Mouse (Mus musculus) A20 (cell line): ENCODE results near the gene Iqcm.
"Not testable (repeated sequence)": the region's sequence is repeated elsewhere in the genome, so short reads cannot be mapped to it uniquely, and the experiment has no call there.

Source experiments
- DNase-seq: peaks from one replicate; pipeline ENCODE4 v3.0.0-alpha.2; 2011; ENCODE audit warnings: low read depth, low spot score

Iqcm gene

GRCm38 (mm10) chr8:75448394-75448793, at the start of gene Iqcm:
Gene Iqcm, plus strand, starts transcription at chr8:75448694.
- DNase-seq = no peak

- no peak for DNase-seq
These were observed 42.0 kb upstream of the Iqcm start, which contains the start of gene Gm10358 for GRCm38 (mm10) chr8:75406489-75406888. Gene Gm10358, minus strand, starts transcription at chr8:75406589.

- DNase-seq = not testable (repeated sequence)
These were observed 32.8 kb upstream of the Iqcm start for GRCm38 (mm10) chr8:75415696-75416095.

- DNase-seq = no peak
These were observed 28.3 kb downstream of the Iqcm start for GRCm38 (mm10) chr8:75476756-75477155.

GRCm38 (mm10) chr8:75489035-75489678, 40.7 kb downstream of the Iqcm start:
- DNase-seq = no peak

GRCm38 (mm10) chr8:75509299-75509698, 60.8 kb downstream of the Iqcm start:
- no peak for DNase-seq

GRCm38 (mm10) chr8:75513786-75514185, 65.3 kb downstream of the Iqcm start:
- DNase-seq = no peak

- no peak for DNase-seq
These were observed 100.8 kb downstream of the Iqcm start for GRCm38 (mm10) chr8:75549284-75549683.

GRCm38 (mm10) chr8:75596281-75596680, 147.8 kb downstream of the Iqcm start:
- DNase-seq = no peak

- DNase-seq = no peak
These were observed 194.5 kb downstream of the Iqcm start for GRCm38 (mm10) chr8:75642958-75643357.

- no peak for DNase-seq
These were observed 210.8 kb downstream of the Iqcm start for GRCm38 (mm10) chr8:75659287-75659686.

- no peak for DNase-seq
These were observed 298.1 kb downstream of the Iqcm start for GRCm38 (mm10) chr8:75746561-75746960.

GRCm38 (mm10) chr8:75755596-75755995, 307.1 kb downstream of the Iqcm start:
- DNase-seq = no peak

- no peak for DNase-seq
These were observed 380.1 kb downstream of the Iqcm start for GRCm38 (mm10) chr8:75828468-75829132.

GRCm38 (mm10) chr8:75835245-75835644, 386.8 kb downstream of the Iqcm start:
- no peak for DNase-seq

- no peak for DNase-seq
These were observed 469.3 kb downstream of the Iqcm start for GRCm38 (mm10) chr8:75917603-75918344.

GRCm38 (mm10) chr8:75949166-75949565, 500.7 kb downstream of the Iqcm start:
- no peak for DNase-seq

GRCm38 (mm10) chr8:75956016-75956415, 507.5 kb downstream of the Iqcm start:
- no peak for DNase-seq

- DNase-seq = no peak
These were observed 570.0 kb downstream of the Iqcm start for GRCm38 (mm10) chr8:76018501-76018900.
